Mouse (Mus musculus): ENCODE measurements around the gene Tgm2.

DNA sequence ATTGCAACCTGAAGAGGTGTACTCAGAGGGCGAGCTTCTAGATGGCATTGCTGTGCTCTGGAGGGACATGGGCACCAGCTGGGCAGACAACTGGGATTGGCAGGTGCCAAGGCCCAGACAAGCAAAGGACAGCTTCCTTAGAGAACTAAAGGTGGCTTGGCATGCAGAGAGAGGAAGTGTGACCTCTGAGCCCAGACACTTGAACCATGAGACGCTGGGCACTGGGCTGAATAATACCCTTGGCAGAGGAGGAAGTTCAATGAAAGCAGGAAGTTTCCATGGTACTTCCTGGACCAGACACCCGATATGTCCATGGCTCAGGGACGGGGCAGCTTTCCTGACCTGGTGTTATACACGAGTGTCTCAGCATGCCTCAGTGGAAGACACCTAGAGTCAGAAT is 28.2 kb upstream of the Tgm2 start:
- TF ChIP-seq CHD2 (IDR thresholded peaks at IDR 0.05; ENCODE audit: low read depth, low read length): no peak
- no peak for TF ChIP-seq MAFK (IDR thresholded peaks at IDR 0.05; ENCODE audit: insufficient read depth, low read depth, low read length)
- no peak for TF ChIP-seq ZNF384 (IDR thresholded peaks at IDR 0.05; ENCODE audit: low read depth, low read length)
